11 mouse cellular contexts compared by ENCODE assay signal in the genomic region with DNA sequence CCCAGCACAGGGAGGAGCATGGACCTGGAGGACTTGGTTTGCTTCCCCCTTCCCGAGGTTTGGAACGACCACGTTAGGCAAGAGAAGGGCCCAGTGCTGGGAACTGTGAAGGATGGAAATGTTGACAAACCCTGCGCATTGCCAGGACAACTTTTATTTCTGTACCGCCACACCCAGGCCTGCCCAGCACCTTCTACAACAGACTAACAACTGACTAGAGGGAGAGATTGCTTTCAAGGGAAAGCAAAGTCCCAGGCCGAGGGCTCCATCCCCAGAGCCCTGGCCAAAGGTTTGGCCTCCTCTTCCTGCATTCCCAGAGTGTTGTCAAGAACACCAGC. TPM values are rescaled to one million over a fixed set of nuclear protein-coding genes. Genes with fewer than 3 reads are reported as not detected.
DNase-seq lines count a peak whose midpoint lies in the region; ATAC-seq and TF ChIP-seq lines count a peak whose summit lies in the region.
"Had no signal": no experiment of that assay in that cellular context is flagged by ENCODE, and none has a peak within 500 bp of the region (broad histone marks: within the 10 kb centered on the region; RNA-seq: fewer than 3 reads in every experiment).

No protein-coding gene starts in this region.

- no peaks in the 10 kb centered on the region for H3K9me3 ChIP-seq in heart, embryonic 14.5 days (ENCODE audit: control insufficient read depth, low read length)
- H3K9me3 ChIP-seq in hindbrain, embryonic 15.5 days = no peaks in the 10 kb centered on the region
- no peaks in the 10 kb centered on the region for H3K9me3 ChIP-seq in lung, postnatal 0 days (ENCODE audit: low read length)
- H3K9me3 ChIP-seq: G1E; neural tube, embryonic 12.5 days had no signal

- ATAC-seq in heart, embryonic 14.5 days (ENCODE audit: insufficient number of reproducible peaks, insufficient read depth, low FRiP score, low read depth) = no peak
- ATAC-seq in hindbrain, embryonic 15.5 days (ENCODE audit: low FRiP score, low read depth) = no peak
- ATAC-seq in lung, postnatal 0 days = peak; percentile 17
- no peak for ATAC-seq in CD4-positive, CD25-positive, alpha-beta regulatory T cell, adult 4 months

- H3K9ac ChIP-seq in heart, embryonic 14.5 days (ENCODE audit: low read length) = peak overlapping the region; percentile 18; the same call in 1 of the 2 replicates
- H3K9ac ChIP-seq in hindbrain, embryonic 15.5 days = no peak overlapping the region
- 0 out of 2 replicates have a peak overlapping the region, but pooled peaks have one; percentile 1 for H3K9ac ChIP-seq in lung, postnatal 0 days (replicated peaks; ENCODE audit: low read depth)
- H3K9ac ChIP-seq: neural tube, embryonic 12.5 days had no signal

- no peak overlapping the region for H3K4me2 ChIP-seq in heart, embryonic 14.5 days (ENCODE audit: low read length)
- no peak overlapping the region for H3K4me2 ChIP-seq in hindbrain, embryonic 15.5 days
- no peak overlapping the region for H3K4me2 ChIP-seq in lung, postnatal 0 days (replicated peaks; ENCODE audit: low read depth, low read length)
- H3K4me2 ChIP-seq: neural tube, embryonic 12.5 days had no signal

- H3K4me3 ChIP-seq in heart, embryonic 14.5 days (ENCODE audit: control insufficient read depth in 1 of 2, insufficient read depth in 1 of 2, low read depth in 1 of 2, low read length in 2 of 2) = no peak overlapping the region
- no peak overlapping the region for H3K4me3 ChIP-seq in hindbrain, embryonic 15.5 days
- H3K4me3 ChIP-seq in lung, postnatal 0 days (ENCODE audit: low read depth, low read length) = no peak overlapping the region
- H3K4me3 ChIP-seq: neural tube, embryonic 12.5 days had no signal

- TF ChIP-seq EP300 in lung, postnatal 0 days (IDR thresholded peaks at IDR 0.05) = no peak; the same call in 1 of the 2 replicates

- peak overlapping the region; percentile 77 to 82 for H3K27ac ChIP-seq in heart, embryonic 14.5 days (replicated peaks in 1 of 2; ENCODE audit: control insufficient read depth in 1 of 2, insufficient read depth in 1 of 2, low read depth in 2 of 2, low read length in 2 of 2)
- peak overlapping the region; percentile 93 for H3K27ac ChIP-seq in hindbrain, embryonic 15.5 days (replicated peaks)
- H3K27ac ChIP-seq in lung, postnatal 0 days (ENCODE audit: low read length) = peak overlapping the region; percentile 86
- H3K27ac ChIP-seq: neural tube, embryonic 12.5 days had no signal

- no peaks in the 10 kb centered on the region for H3K27me3 ChIP-seq in heart, embryonic 14.5 days (ENCODE audit: control insufficient read depth, insufficient read depth, low read length)
- H3K27me3 ChIP-seq in hindbrain, embryonic 15.5 days = no peaks in the 10 kb centered on the region
- no peaks in the 10 kb centered on the region for H3K27me3 ChIP-seq in lung, postnatal 0 days (replicated peaks; ENCODE audit: insufficient read depth, low read length)
- H3K27me3 ChIP-seq: neural tube, embryonic 12.5 days had no signal

- H3K36me3 ChIP-seq in heart, embryonic 14.5 days (ENCODE audit: control insufficient read depth, insufficient read depth, low read length) = peaks cover 14% of the 10 kb centered on the region
- H3K36me3 ChIP-seq in hindbrain, embryonic 15.5 days = peaks cover 19% of the 10 kb centered on the region
- H3K36me3 ChIP-seq in lung, postnatal 0 days (ENCODE audit: insufficient read depth, low read length) = no peaks in the 10 kb centered on the region; the same call in 1 of the 2 replicates

- intact Hi-C loops in heart, postnatal 36 days (cut with DNase I) = no loop called here

- no peak for TF ChIP-seq CTCF in lung, postnatal 0 days (IDR thresholded peaks at IDR 0.05)

- DNase-seq in heart, postnatal 36 days = no peak
- peak; percentile 74 for DNase-seq in NIH3T3 (ENCODE audit: low read depth)
- peak; percentile 58 for DNase-seq in lung, postnatal 0 days (ENCODE audit: low spot score)
- no peak for DNase-seq in cerebellum, adult 9-11 months
- DNase-seq in frontal cortex, postnatal 36 days (ENCODE audit: low spot score in 2 of 2) = no peak
- DNase-seq: cerebellum, adult 18-20 months had no signal

- H3K4me1 ChIP-seq in heart, embryonic 14.5 days (ENCODE audit: control insufficient read depth in 2 of 2, insufficient read depth in 2 of 2, low read length in 2 of 2) = peaks cover 35 to 41% of the 10 kb centered on the region in 2 experiments
- H3K4me1 ChIP-seq in hindbrain, embryonic 15.5 days (replicated peaks) = peaks cover 32% of the 10 kb centered on the region
- H3K4me1 ChIP-seq in lung, postnatal 0 days (ENCODE audit: insufficient read depth, low read depth, low read length) = peaks cover 18% of the 10 kb centered on the region; the same call in 1 of the 2 replicates

- WGBS in heart, embryonic 14.5 days = 45% methylated on average over 6 of the region's 6 CpGs
- WGBS in hindbrain, embryonic 15.5 days = 49% methylated on average over 6 of the region's 6 CpGs
- WGBS in lung, postnatal 0 days = 30% methylated on average over 6 of the region's 6 CpGs

RNA-seq across cellular contexts. Expression of a gene that starts 8.5 kb away (rescaled TPM):
- 4.1 and 4.6 TPM in 2 replicates for polyA plus RNA-seq in heart, embryonic 14.5 days (2014; fragmentation: Nextera tagmentation; extraction: Ambion mirVana)
- 1 to 10 TPM; 2.0 to 2.1 TPM for total RNA-seq in heart, postnatal 36 days (2021)
- polyA plus RNA-seq in hindbrain, embryonic 15.5 days (2015; fragmentation: Nextera tagmentation; extraction: Ambion mirVana) = 23.5 and 28.4 TPM in 2 replicates
- polyA plus RNA-seq in lung, postnatal 0 days (2015; fragmentation: Nextera tagmentation; extraction: Ambion mirVana) = 6.2 and 7.1 TPM in 2 replicates
- 1 to 10 TPM; 2.3 to 4.5 TPM for polyA plus RNA-seq in CD4-positive, CD25-positive, alpha-beta regulatory T cell, adult 4 months (2017; shearing (Covaris generic))

RNA-seq across cellular contexts. Expression of a gene that starts 24.7 kb away (rescaled TPM):
- polyA plus RNA-seq in heart, embryonic 14.5 days (2014; fragmentation: Nextera tagmentation; extraction: Ambion mirVana) = 3.4 and 3.7 TPM in 2 replicates
- 10 to 100 TPM; 18.0 to 20.5 TPM for total RNA-seq in heart, postnatal 36 days (2021)
- 3.7 and 3.9 TPM in 2 replicates for polyA plus RNA-seq in hindbrain, embryonic 15.5 days (2015; fragmentation: Nextera tagmentation; extraction: Ambion mirVana)
- 6.5 TPM in 2 replicates for polyA plus RNA-seq in lung, postnatal 0 days (2015; fragmentation: Nextera tagmentation; extraction: Ambion mirVana)
- 1 to 10 TPM; 2.6 to 4.3 TPM for polyA plus RNA-seq in CD4-positive, CD25-positive, alpha-beta regulatory T cell, adult 4 months (2017; shearing (Covaris generic))

RNA-seq across cellular contexts. Expression of a gene that starts 30.2 kb away (rescaled TPM):
- polyA plus RNA-seq in heart, embryonic 14.5 days (2014; fragmentation: Nextera tagmentation; extraction: Ambion mirVana) = 2.3 and 2.9 TPM in 2 replicates
- total RNA-seq in heart, postnatal 36 days (2021) = 10 to 100 TPM; 12.4 to 20.9 TPM
- polyA plus RNA-seq in hindbrain, embryonic 15.5 days (2015; fragmentation: Nextera tagmentation; extraction: Ambion mirVana) = 7.0 and 7.8 TPM in 2 replicates
- 4.1 and 4.9 TPM in 2 replicates for polyA plus RNA-seq in lung, postnatal 0 days (2015; fragmentation: Nextera tagmentation; extraction: Ambion mirVana)
- polyA plus RNA-seq in CD4-positive, CD25-positive, alpha-beta regulatory T cell, adult 4 months (2017; shearing (Covaris generic)) = 10 to 100 TPM; 54.2 to 69.6 TPM
- total RNA-seq: G1E had no signal

RNA-seq across cellular contexts. Expression of a gene that starts 39.2 kb away (rescaled TPM):
- 13.3 TPM in 2 replicates for polyA plus RNA-seq in heart, embryonic 14.5 days (2014; fragmentation: Nextera tagmentation; extraction: Ambion mirVana)
- 10 to 100 TPM; 37.4 to 41.4 TPM for total RNA-seq in heart, postnatal 36 days (2021)
- 11.1 and 13.3 TPM in 2 replicates for polyA plus RNA-seq in hindbrain, embryonic 15.5 days (2015; fragmentation: Nextera tagmentation; extraction: Ambion mirVana)
- polyA plus RNA-seq in lung, postnatal 0 days (2015; fragmentation: Nextera tagmentation; extraction: Ambion mirVana) = 28.8 and 34.5 TPM in 2 replicates
- 10 to 100 TPM; 19.7 to 25.2 TPM for polyA plus RNA-seq in CD4-positive, CD25-positive, alpha-beta regulatory T cell, adult 4 months (2017; shearing (Covaris generic))

RNA-seq across cellular contexts. Expression of a gene that starts 39.3 kb away (rescaled TPM):
- polyA plus RNA-seq in heart, embryonic 14.5 days (2014; fragmentation: Nextera tagmentation; extraction: Ambion mirVana) = 6.9 and 7.4 TPM in 2 replicates
- total RNA-seq in heart, postnatal 36 days (2021) = 10 to 100 TPM; 16.1 to 18.3 TPM
- polyA plus RNA-seq in hindbrain, embryonic 15.5 days (2015; fragmentation: Nextera tagmentation; extraction: Ambion mirVana) = 3.7 and 4.4 TPM in 2 replicates
- 3.7 and 3.8 TPM in 2 replicates for polyA plus RNA-seq in lung, postnatal 0 days (2015; fragmentation: Nextera tagmentation; extraction: Ambion mirVana)
- under 1 TPM; 0.41 to 0.51 TPM for polyA plus RNA-seq in CD4-positive, CD25-positive, alpha-beta regulatory T cell, adult 4 months (2017; shearing (Covaris generic))
- polyA plus RNA-seq: G1E had no signal

Comparison
In these comparisons a context has a peak if more than half of its experiments do, and no peak if none do; other contexts are left out.
1. DNase-seq: peak in NIH3T3 (single experiment) and lung, postnatal 0 days (single experiment); none in heart, postnatal 36 days (0 of 2), cerebellum, adult 9-11 months (single experiment) and frontal cortex, postnatal 36 days (0 of 2).
2. Peak in every context shown above with its lines, with median percentiles within 50 percentile points of each other: H3K27ac ChIP-seq.